Mouse (Mus musculus) kidney, adult 2 months (tissue): Measurements from ENCODE around the gene Dpm2. TPM values are rescaled to one million over a fixed set of nuclear protein-coding genes. Genes with fewer than 3 reads are reported as not detected.
A peak's percentile ranks its signal among the peaks of the same experiment; 100 is the strongest.

Experiments
- DNase-seq: peaks from one replicate; pipeline ENCODE4 v3.0.0; 2021
- H3K27ac ChIP-seq: fragments of 200-500 bp; 2 replicates; pipeline ENCODE4 v1.5.1; 2012; ENCODE audit warnings: low read depth, low read length, control low read depth, inconsistent platforms; ENCODE audit not compliant: insufficient read depth
- H3K27me3 ChIP-seq: fragments of 200-500 bp; replicated peaks from 2 replicates; pipeline ENCODE4 v1.6.1; 2012; ENCODE audit warnings: mild to moderate bottlenecking, moderate library complexity, low read length, inconsistent platforms; ENCODE audit not compliant: control insufficient read depth, insufficient read depth
- H3K36me3 ChIP-seq: fragments of 200-500 bp; 2 replicates; pipeline ENCODE4 v1.6.1; 2012; ENCODE audit warnings: mild to moderate bottlenecking, moderate library complexity, low read length, inconsistent platforms; ENCODE audit not compliant: control insufficient read depth, insufficient read depth
- H3K4me1 ChIP-seq: fragments of 200-500 bp; 2 replicates; pipeline ENCODE4 v1.6.1; 2011; ENCODE audit warnings: low read length; ENCODE audit not compliant: control insufficient read depth, insufficient read depth
- H3K4me3 ChIP-seq: fragments of 200-500 bp; 2 replicates; pipeline ENCODE4 v1.5.1; 2011; ENCODE audit warnings: mild to moderate bottlenecking, low read depth, low read length, control low read depth; ENCODE audit not compliant: insufficient read depth
- CTCF ChIP-seq: fragments of 200-500 bp; conservative IDR thresholded peaks from 2 replicates; pipeline ENCODE4 v1.5.1; 2011; ENCODE audit warnings: low read depth, mild to moderate bottlenecking, control low read depth, low read length, moderate library complexity, mixed read lengths; ENCODE audit not compliant: insufficient read depth, insufficient read length
- POLR2A ChIP-seq: fragments of 200-500 bp; IDR thresholded peaks from one replicate; pipeline ENCODE4 v1.6.1; 2011; ENCODE audit warnings: low read depth, low read length, control low read depth
- WGBS: fragments of 180-500 bp; shearing (Covaris S2); methylation state at CpG from one replicate; pipeline ENCODE4 v1.1.7; 2018; 5-methylcytosine and 5-hydroxymethylcytosine counted together
- polyA plus RNA-seq: library from polyadenylated mRNA; depleted of rRNA; stranded (reverse); fragments of >200 nt; gene quantifications from 2 replicates; pipeline ENCODE4 v1.2.3, GENCODE M21; 2012

Gene Dpm2
- polyA plus RNA-seq, 1 experiment: 138 TPM

DNA sequence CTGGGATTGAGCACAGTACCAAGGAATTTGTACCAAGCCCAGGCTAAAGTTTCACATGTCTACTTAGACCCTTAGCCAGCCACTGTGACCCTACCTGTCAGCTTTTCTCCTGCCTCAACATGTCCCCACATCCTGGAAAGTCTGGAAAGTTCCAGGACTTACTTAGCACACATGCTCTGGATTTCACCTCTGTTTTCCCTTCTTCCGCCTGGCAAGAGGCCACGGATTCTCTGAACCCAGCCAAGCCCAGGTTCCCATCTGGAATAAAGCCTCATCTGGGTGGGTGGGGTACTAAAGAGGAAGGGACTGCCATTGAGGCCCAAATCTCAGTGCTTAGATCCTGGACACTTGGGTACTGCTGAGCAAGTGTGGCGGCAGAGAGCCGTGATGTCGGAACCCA, 32.7 kb upstream of the Dpm2 start:
- H3K27ac ChIP-seq: peak overlapping the region; percentile 97; the same call in 1 of the 2 replicates
- H3K27me3 ChIP-seq: no peaks in the 10 kb centered on the region
- peak overlapping the region; percentile 74; the same call in 1 of the 2 replicates for H3K4me3 ChIP-seq
- H3K4me1 ChIP-seq: peaks cover 48% of the 10 kb centered on the region
- WGBS: 39% methylated on average over 5 of the region's 5 CpGs
- peak; percentile 65 for DNase-seq
- H3K36me3 ChIP-seq: no peaks in the 10 kb centered on the region
- TF ChIP-seq POLR2A (no peak), CTCF (no peak)

DNA sequence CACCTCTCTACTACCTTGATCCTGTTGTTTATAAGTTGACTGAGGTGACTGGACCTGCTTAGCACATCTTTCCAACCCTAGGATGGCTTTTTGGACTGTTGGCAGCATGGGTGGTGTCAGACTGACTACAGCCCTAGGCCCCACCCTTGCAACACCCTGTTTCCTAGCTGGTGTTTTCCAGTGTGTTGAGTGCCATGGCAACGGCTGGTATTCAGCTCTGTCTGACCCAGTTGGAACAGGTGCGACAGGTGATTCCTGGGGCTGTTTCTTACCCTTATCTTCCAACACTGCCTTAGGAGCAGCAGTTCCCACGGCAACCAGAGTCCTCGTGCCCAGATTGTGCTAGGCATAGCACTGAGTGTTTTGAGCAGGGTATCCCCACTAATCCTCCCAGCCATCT, 32.2 kb upstream of the Dpm2 start:
- TF ChIP-seq CTCF (no peak), POLR2A (no peak)
- peak overlapping the region; percentile 20 for H3K27ac ChIP-seq
- H3K4me1 ChIP-seq: peaks cover 49% of the 10 kb centered on the region
- H3K36me3 ChIP-seq: no peaks in the 10 kb centered on the region
- no peak overlapping the region for H3K4me3 ChIP-seq
- WGBS: 38% methylated on average over 4 of the region's 4 CpGs
- H3K27me3 ChIP-seq: no peaks in the 10 kb centered on the region
- DNase-seq: peak; percentile 44

DNA sequence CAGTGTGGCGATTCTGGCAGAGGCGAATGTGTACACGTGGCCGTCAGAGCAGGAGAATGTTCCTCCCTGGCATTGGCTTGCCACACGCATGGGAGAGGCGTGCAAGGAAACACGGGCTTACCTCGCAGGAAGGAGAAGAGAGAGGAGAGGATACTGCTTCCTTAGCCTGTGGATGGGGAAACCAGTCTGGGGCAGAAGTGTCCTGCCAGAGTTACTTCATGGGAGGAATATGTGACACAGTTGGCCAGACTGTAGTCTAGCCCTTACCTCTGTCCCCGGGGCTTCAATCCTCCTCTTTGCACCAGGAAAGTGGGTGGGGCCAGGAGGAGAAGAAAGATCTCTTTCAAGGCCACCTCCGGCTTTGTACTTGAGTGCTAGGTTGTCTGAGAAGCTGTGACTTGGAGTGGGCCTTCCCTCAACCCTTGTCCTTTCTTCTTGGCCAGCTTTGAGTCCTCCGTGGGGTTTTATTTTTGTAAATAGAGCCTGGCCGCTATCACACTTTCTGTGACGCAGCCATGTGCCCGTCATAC, 31.1 kb upstream of the Dpm2 start:
- Histone ChIP-seq H3K36me3 (no peaks in the 10 kb centered on the region), H3K4me1 (peaks cover 42% of the 10 kb centered on the region), H3K27ac (no peak overlapping the region), H3K27me3 (no peaks in the 10 kb centered on the region), H3K4me3 (no peak overlapping the region)
- WGBS: 45% methylated on average over 14 of the region's 14 CpGs
- peak; percentile 27 for DNase-seq
- TF ChIP-seq POLR2A: no peak
- no peak for TF ChIP-seq CTCF

DNA sequence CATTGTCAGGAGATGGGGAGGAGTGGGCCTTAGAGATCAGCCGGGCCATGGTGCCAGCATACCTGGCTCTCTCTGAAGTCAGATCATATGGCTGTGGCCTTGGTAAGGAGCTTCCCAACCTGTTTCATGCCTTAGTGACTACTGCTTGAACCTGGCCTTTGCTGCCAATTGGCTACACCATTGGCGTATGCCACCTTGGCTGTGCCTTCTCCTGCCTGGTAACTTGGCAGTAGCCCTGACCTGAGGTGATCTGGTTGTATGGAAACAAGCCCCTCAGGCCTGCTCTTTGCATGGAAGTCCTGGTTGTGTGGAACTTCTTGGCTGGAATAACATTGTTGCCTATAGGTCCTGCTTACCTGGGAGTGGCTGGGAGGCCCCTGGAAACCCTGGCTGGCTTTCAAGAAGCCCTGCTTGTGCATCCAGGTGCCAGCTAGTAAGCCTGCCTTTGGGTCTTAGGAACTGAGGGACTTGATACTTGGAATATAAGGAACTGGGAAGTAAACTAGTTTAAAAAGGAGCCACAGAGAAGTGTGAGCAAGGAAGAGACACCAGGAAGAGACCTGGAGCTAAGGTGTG, 29.2 kb upstream of the Dpm2 start:
- peaks cover 42% of the 10 kb centered on the region for H3K4me1 ChIP-seq
- no peak overlapping the region for H3K4me3 ChIP-seq
- no peaks in the 10 kb centered on the region for H3K36me3 ChIP-seq
- no peaks in the 10 kb centered on the region for H3K27me3 ChIP-seq
- TF ChIP-seq POLR2A: no peak
- no peak for TF ChIP-seq CTCF
- 76% methylated on average over 2 of the region's 2 CpGs for WGBS
- no peak overlapping the region for H3K27ac ChIP-seq
- peak; percentile 27 for DNase-seq

DNA sequence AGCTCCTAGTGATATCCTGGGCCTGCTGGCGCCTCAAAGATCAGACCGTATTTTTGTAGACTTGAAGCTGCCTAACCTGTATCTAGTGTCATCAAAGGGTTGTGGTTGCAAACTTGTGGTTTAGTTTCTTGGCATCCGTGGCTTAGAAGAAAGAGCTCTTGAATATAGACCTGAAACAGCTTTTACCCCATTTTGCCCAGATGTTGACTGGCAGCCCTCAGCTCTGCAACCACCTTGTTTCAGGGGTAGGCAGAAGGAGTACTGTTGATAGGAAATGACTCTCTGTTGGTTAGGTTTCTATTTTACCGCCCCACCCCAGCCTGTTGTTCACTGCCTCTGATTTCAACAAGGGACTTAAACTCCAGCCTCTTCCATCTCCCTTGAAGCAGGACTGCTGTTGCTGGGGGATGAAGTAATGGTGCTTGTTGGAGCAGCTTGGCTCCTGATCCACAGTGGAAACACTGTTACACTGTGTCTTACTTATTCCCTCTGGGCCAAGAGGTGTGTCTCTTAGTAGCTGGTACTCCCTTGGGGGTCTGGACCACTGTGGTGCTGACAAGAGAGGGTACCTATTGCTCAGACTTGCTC, 28.6 kb upstream of the Dpm2 start:
- 78% methylated on average over 4 of the region's 4 CpGs for WGBS
- Histone ChIP-seq H3K36me3 (no peaks in the 10 kb centered on the region), H3K4me1 (peaks cover 47% of the 10 kb centered on the region), H3K27me3 (no peaks in the 10 kb centered on the region), H3K27ac (no peak overlapping the region), H3K4me3 (no peak overlapping the region)
- TF ChIP-seq CTCF: no peak
- no peak for DNase-seq

DNA sequence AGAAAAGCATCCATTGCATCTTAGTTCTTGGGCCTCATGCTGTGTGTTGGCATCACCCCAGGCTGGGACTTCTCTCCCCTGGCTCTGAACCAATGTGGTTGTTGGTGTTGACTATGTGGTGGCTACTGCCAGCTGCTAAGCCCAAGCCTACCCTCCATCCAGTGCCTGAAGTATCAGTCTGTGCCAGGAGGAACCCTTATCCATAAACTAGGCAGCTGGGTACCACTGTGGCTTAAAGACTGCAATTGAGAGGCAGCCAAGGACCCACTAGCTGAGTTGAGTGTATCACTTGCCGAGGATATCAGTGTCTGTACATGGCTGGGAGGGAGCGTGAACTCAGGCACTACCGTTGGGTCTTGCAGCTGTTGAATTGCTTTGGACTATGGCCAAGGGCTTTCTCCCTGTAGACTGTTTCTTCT, 27.6 kb upstream of the Dpm2 start:
- Histone ChIP-seq H3K27me3 (no peaks in the 10 kb centered on the region), H3K4me3 (no peak overlapping the region), H3K36me3 (no peaks in the 10 kb centered on the region), H3K27ac (no peak overlapping the region), H3K4me1 (peaks cover 44% of the 10 kb centered on the region)
- DNase-seq: no peak
- TF ChIP-seq CTCF: no peak
- TF ChIP-seq POLR2A: no peak
- WGBS: 42% methylated on average over 3 of the region's 3 CpGs

DNA sequence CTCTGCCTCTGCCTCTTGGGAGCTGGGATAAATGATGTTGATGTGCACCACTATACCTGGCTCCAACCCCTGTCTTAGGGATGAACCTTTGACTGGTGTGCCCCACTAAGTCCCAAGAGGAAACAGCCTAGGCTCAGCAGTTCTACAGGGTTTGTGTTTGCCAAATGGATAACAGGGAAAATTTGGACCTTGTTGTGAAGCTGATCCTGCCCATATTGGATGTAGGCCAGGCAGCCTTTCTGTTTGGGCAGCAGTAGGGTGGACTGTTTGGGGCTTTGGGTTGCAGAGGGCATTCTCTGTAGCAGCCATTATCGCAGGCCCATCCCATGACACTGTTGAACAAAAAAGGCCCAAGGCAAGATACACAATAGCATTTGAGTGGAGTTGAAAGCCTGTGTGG, 23.7 kb upstream of the Dpm2 start:
- Histone ChIP-seq H3K4me3 (no peak overlapping the region), H3K27me3 (no peaks in the 10 kb centered on the region), H3K36me3 (no peaks in the 10 kb centered on the region), H3K27ac (no peak overlapping the region), H3K4me1 (peaks cover 28% of the 10 kb centered on the region; the same call in 1 of the 2 replicates)
- TF ChIP-seq POLR2A (no peak), CTCF (no peak)
- 77% methylated on average over 1 of the region's 1 CpGs for WGBS
- DNase-seq: peak; percentile 57
